Mouse (Mus musculus) spleen, adult 2 months (tissue): ENCODE data around the gene Slco2b1. TPM values are rescaled to one million over a fixed set of nuclear protein-coding genes. Genes with fewer than 3 reads are reported as not detected.
A peak's percentile ranks its signal among the peaks of the same experiment; 100 is the strongest.

Experiments
- DNase-seq, 2 experiments: peaks; one replicate each; pipeline versions ENCODE4 v3.0.0 to v3.0.0-alpha.2; 2012 to 2021; ENCODE audit warnings: low spot score in 2 of 2, low read depth in 1 of 2
- H3K27ac ChIP-seq: fragments of 200-500 bp; 2 replicates; pipeline ENCODE4 v1.5.1; 2012; ENCODE audit warnings: low read length, inconsistent platforms; ENCODE audit not compliant: insufficient read depth
- H3K27me3 ChIP-seq: fragments of 200-500 bp; 2 replicates; pipeline ENCODE4 v1.6.1; 2012; ENCODE audit warnings: mild to moderate bottlenecking, moderate library complexity, low read length, inconsistent platforms; ENCODE audit not compliant: control insufficient read depth, insufficient read depth
- H3K36me3 ChIP-seq: fragments of 200-500 bp; 2 replicates; pipeline ENCODE4 v1.6.1; 2012; ENCODE audit warnings: mild to moderate bottlenecking, low read length, inconsistent platforms; ENCODE audit not compliant: control insufficient read depth, insufficient read depth
- H3K4me1 ChIP-seq: fragments of 200-500 bp; 2 replicates; pipeline ENCODE4 v1.6.1; 2011; ENCODE audit warnings: inconsistent platforms; ENCODE audit not compliant: control insufficient read depth, insufficient read depth, insufficient read length
- H3K4me3 ChIP-seq: fragments of 200-500 bp; 2 replicates; pipeline ENCODE4 v1.5.1; 2011; ENCODE audit warnings: mild to moderate bottlenecking, inconsistent platforms; ENCODE audit not compliant: insufficient read depth, insufficient read length; ENCODE audit errors: extremely low read depth
- CTCF ChIP-seq: fragments of 200-500 bp; IDR thresholded peaks from 2 replicates; pipeline ENCODE4 v1.5.1; 2011; ENCODE audit warnings: mild to moderate bottlenecking, inconsistent platforms; ENCODE audit not compliant: insufficient read depth, insufficient read length, insufficient replicate concordance; ENCODE audit errors: extremely low read depth
- POLR2A ChIP-seq: fragments of 200-500 bp; IDR thresholded peaks from 2 replicates; pipeline ENCODE4 v1.6.1; 2011; ENCODE audit warnings: low read depth, low read length, inconsistent platforms
- WGBS: fragments of 180-500 bp; shearing (Covaris S2); methylation state at CpG from one replicate; pipeline ENCODE4 v1.1.7; 2018; 5-methylcytosine and 5-hydroxymethylcytosine counted together
- polyA plus RNA-seq: library from polyadenylated mRNA; depleted of rRNA; stranded (reverse); fragments of >200 nt; gene quantifications from 2 replicates; pipeline ENCODE4 v1.2.3, GENCODE M21; 2012

Gene Slco2b1
- polyA plus RNA-seq, 1 experiment: 39.1 TPM

DNA sequence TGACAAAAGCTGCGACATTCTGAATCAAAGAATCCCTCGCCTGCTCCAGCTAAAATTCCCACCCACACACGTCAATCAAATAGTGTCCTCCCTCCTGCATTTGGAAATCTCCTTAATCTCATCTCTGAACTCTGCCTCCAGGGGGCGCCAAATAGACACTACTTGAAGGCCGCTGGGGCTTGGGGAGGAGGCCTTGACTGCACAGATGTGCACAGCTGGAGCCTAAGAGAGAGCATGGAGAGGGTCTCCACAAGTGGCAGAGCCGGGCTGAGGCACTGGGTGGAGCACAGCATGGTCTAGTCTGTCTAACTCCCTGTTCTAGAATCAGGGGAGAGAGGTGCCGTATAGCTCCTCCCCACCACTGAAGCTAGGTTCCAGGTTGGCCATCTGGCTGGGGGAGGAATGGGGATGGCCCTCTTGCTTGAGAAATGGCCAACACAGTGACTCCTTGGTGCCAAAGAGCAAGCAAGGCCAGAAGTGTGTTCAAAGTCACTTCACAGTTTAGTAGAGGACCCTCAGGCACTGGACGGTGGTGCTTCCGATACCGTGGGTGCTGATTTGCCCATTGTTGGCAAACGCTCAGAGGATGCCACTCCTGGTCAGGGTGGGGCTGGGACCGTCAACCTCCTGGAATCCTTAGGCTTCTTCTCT is 51.6 kb downstream of the Slco2b1 start:
- Histone ChIP-seq H3K27me3 (peaks cover 3% of the 10 kb centered on the region; the same call in 1 of the 2 replicates), H3K4me3 (no peak overlapping the region), H3K36me3 (no peaks in the 10 kb centered on the region), H3K27ac (no peak overlapping the region), H3K4me1 (no peaks in the 10 kb centered on the region)
- WGBS: 49% methylated on average over 12 of the region's 12 CpGs
- TF ChIP-seq POLR2A: no peak
- TF ChIP-seq CTCF: peak; percentile 42; the same call in 1 of the 2 replicates
- peak; percentile 15 to 67 for DNase-seq

DNA sequence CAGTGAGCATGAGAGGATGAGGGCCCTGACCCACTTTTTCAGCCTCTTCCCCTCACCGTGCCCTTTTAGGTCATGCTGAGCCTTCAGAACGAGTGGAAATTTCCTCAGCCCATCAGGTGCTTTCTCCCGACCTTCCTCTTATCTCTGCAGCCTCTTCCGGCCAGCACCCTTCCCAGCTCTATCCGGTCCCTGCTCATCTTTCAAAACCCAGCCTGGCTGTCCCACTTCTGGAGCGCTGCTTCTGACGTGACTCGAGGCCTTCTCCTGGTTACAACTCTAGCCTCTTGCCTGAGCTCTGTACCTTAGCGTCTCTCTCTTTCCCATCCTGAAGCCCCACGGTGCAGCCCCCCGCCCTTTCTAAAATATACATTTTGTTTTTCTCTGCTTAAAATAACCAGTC is 56.9 kb downstream of the Slco2b1 start:
- Histone ChIP-seq H3K27me3 (peaks cover 3% of the 10 kb centered on the region; the same call in 1 of the 2 replicates), H3K4me3 (no peak overlapping the region), H3K36me3 (no peaks in the 10 kb centered on the region), H3K4me1 (no peaks in the 10 kb centered on the region), H3K27ac (no peak overlapping the region)
- no peak for DNase-seq
- 77% methylated on average over 11 of the region's 11 CpGs for WGBS
- TF ChIP-seq POLR2A: no peak
- TF ChIP-seq CTCF: no peak

DNA sequence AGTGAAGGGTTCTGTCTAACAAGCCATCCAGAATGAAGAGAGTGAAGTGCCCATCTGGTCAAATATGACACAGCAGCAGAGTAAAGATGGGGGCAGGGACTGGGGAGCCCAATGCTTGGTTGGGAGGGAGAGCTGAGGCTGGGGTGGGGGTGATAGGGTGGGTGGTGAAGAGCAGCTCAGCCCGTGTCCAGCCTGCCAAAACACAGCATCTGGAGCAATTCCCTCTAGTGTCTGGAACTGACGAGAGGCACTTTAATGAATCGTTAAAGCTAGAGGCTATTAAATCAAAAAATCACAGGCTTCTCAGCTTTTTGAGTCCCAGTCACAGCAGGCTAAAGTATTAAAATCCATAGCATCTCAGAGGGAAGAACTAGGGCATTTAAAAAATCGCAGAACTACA is 61.6 kb downstream of the Slco2b1 start:
- no peak for DNase-seq
- no peak for TF ChIP-seq POLR2A
- no peak for TF ChIP-seq CTCF
- no peaks in the 10 kb centered on the region for H3K36me3 ChIP-seq
- no peaks in the 10 kb centered on the region for H3K27me3 ChIP-seq
- H3K4me3 ChIP-seq: no peak overlapping the region
- no peaks in the 10 kb centered on the region for H3K4me1 ChIP-seq
- WGBS: 68% methylated on average over 4 of the region's 4 CpGs
- H3K27ac ChIP-seq: no peak overlapping the region

DNA sequence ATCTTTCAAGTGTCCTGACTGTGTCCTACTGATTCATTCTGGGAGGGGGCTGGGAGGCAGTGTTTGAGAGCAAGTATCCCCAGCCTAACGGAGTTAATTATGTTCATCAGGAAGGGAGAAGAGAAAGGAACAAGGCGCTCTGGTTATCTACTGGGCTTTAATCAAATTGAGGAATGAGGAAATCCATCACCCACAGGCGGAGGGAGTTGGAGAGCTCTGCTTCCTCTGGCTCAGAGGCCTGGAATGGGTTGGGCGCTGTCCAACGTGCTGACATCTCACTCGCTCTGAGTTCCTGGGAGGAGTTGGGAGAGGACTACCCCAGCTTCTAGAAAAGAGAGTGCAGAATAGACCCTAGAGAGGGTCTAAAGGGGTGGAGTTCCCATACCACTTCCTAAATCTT is 62.5 kb downstream of the Slco2b1 start:
- WGBS: 7% methylated on average over 6 of the region's 6 CpGs
- no peak for DNase-seq
- Histone ChIP-seq H3K27me3 (no peaks in the 10 kb centered on the region), H3K27ac (no peak overlapping the region), H3K36me3 (no peaks in the 10 kb centered on the region), H3K4me1 (no peaks in the 10 kb centered on the region), H3K4me3 (no peak overlapping the region)
- TF ChIP-seq POLR2A (no peak), CTCF (no peak)

GRCm38 (mm10) chr7:99644701-99645100 is 66.4 kb downstream of the Slco2b1 start:
- 81% methylated on average over 7 of the region's 7 CpGs for WGBS
- H3K27ac ChIP-seq: no peak overlapping the region
- no peaks in the 10 kb centered on the region for H3K4me1 ChIP-seq
- DNase-seq: no peak
- TF ChIP-seq CTCF (no peak), POLR2A (no peak)
- no peaks in the 10 kb centered on the region for H3K36me3 ChIP-seq
- no peaks in the 10 kb centered on the region; the same call in 1 of the 2 replicates for H3K27me3 ChIP-seq
- H3K4me3 ChIP-seq: no peak overlapping the region

DNA sequence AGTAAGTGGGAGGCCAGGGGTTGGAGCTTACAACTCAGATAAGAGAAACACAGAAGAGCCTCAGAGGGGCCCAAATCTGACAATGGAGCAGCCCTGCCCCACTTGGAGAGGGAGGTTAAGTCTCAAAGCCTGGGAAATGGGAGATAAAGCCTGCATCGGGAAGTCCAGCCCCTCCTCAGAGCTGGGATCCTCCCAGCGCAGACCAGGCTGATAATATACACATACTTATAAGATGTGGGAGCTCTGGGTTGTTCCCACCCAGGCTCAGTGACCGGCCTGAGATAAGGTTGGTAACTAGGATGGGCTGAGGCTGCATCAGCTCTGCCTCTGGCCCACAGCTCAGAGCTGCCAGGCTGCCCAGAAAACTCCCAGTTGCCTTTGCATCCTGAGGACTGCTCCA is 69.1 kb downstream of the Slco2b1 start:
- H3K4me3 ChIP-seq: no peak overlapping the region
- H3K4me1 ChIP-seq: no peaks in the 10 kb centered on the region
- no peak for DNase-seq
- TF ChIP-seq CTCF: no peak
- no peak for TF ChIP-seq POLR2A
- 53% methylated on average over 3 of the region's 3 CpGs for WGBS
- H3K27ac ChIP-seq: no peak overlapping the region
- no peaks in the 10 kb centered on the region; the same call in 1 of the 2 replicates for H3K27me3 ChIP-seq
- no peaks in the 10 kb centered on the region for H3K36me3 ChIP-seq

GRCm38 (mm10) chr7:99641245-99641644 is 69.9 kb downstream of the Slco2b1 start:
- H3K4me1 ChIP-seq: no peaks in the 10 kb centered on the region
- 53% methylated on average over 4 of the region's 4 CpGs for WGBS
- no peaks in the 10 kb centered on the region for H3K36me3 ChIP-seq
- no peak overlapping the region for H3K27ac ChIP-seq
- DNase-seq: no peak
- no peaks in the 10 kb centered on the region; the same call in 1 of the 2 replicates for H3K27me3 ChIP-seq
- H3K4me3 ChIP-seq: no peak overlapping the region
- no peak for TF ChIP-seq CTCF
